Mouse (Mus musculus) small intestine, adult 2 months (tissue): ENCODE measurements around the gene Grb2. TPM values are rescaled to one million over a fixed set of nuclear protein-coding genes. Genes with fewer than 3 reads are reported as not detected.

ENCODE experiments used
- H3K27ac ChIP-seq: fragments of 200-500 bp; 2 replicates; pipeline ENCODE4 v1.5.1; 2012; ENCODE audit warnings: low read depth, low read length, control low read depth, inconsistent platforms; ENCODE audit not compliant: insufficient read depth
- H3K27me3 ChIP-seq: fragments of 200-500 bp; 2 replicates; pipeline ENCODE4 v1.6.1; 2012; ENCODE audit warnings: mild to moderate bottlenecking, moderate library complexity, low read length, inconsistent platforms; ENCODE audit not compliant: control insufficient read depth, insufficient read depth
- H3K36me3 ChIP-seq: fragments of 200-500 bp; 2 replicates; pipeline ENCODE4 v1.6.1; 2012; ENCODE audit warnings: mild to moderate bottlenecking, low read length, control low read depth, inconsistent platforms; ENCODE audit not compliant: control insufficient read depth, insufficient read depth
- H3K4me1 ChIP-seq: fragments of 200-500 bp; 2 replicates; pipeline ENCODE4 v1.6.1; 2012; ENCODE audit warnings: low read length, inconsistent platforms, mixed read lengths; ENCODE audit not compliant: control insufficient read depth, insufficient read depth, insufficient read length
- H3K4me3 ChIP-seq: fragments of 200-500 bp; 2 replicates; pipeline ENCODE4 v1.5.1; 2012; ENCODE audit warnings: low read depth, mild to moderate bottlenecking, control low read depth, inconsistent platforms, low read length, moderate library complexity
- CTCF ChIP-seq: fragments of 200-500 bp; IDR thresholded peaks from 2 replicates; pipeline ENCODE4 v1.5.1; 2012; ENCODE audit warnings: low read depth, mild to moderate bottlenecking, control low read depth, inconsistent platforms, low read length, moderate library complexity, mixed read lengths; ENCODE audit not compliant: insufficient replicate concordance, insufficient read length; ENCODE audit errors: extremely low read depth
- POLR2A ChIP-seq: fragments of 200-500 bp; IDR thresholded peaks from 2 replicates; pipeline ENCODE4 v1.6.1; 2012; ENCODE audit warnings: low read depth, mild to moderate bottlenecking, control low read depth, inconsistent platforms, low read length, moderate library complexity
- WGBS: fragments of 180-500 bp; shearing (Covaris S2); methylation state at CpG from one replicate; pipeline ENCODE4 v1.1.7; 2018; 5-methylcytosine and 5-hydroxymethylcytosine counted together
- polyA plus RNA-seq: library from polyadenylated mRNA; depleted of rRNA; stranded (reverse); fragments of >200 nt; gene quantifications from 2 replicates; pipeline ENCODE4 v1.2.3, GENCODE M21; 2012; rRNA removed

Grb2 gene
- polyA plus RNA-seq, 1 experiment: 34.8 TPM

GRCm38 (mm10) chr11:115598309-115598708 is 110.1 kb downstream of the Grb2 start:
- TF ChIP-seq CTCF (no peak), POLR2A (no peak)
- WGBS: 89% methylated on average over 4 of the region's 4 CpGs
- H3K27me3 ChIP-seq: no peaks in the 10 kb centered on the region
- no peak overlapping the region for H3K27ac ChIP-seq
- H3K4me3 ChIP-seq: no peak overlapping the region
- H3K4me1 ChIP-seq: peaks cover 8% of the 10 kb centered on the region; the same call in 1 of the 2 replicates
- peaks cover 31% of the 10 kb centered on the region for H3K36me3 ChIP-seq

- TF ChIP-seq CTCF (no peak), POLR2A (no peak)
- Histone ChIP-seq H3K27ac (no peak overlapping the region), H3K36me3 (peaks cover 59% of the 10 kb centered on the region), H3K4me1 (no peaks in the 10 kb centered on the region), H3K4me3 (no peak overlapping the region), H3K27me3 (no peaks in the 10 kb centered on the region)
- 92% methylated on average over 3 of the region's 3 CpGs for WGBS
Observed at GRCm38 (mm10) chr11:115595209-115595608, 113.2 kb downstream of the Grb2 start.

Other genes starting within 250 kb of the Grb2 start
- 98.7 and 220 TPM in 2 replicates for gene Slc16a5, start 246.1 kb downstream of the Grb2 start, polyA plus RNA-seq
- 13.2 and 16.3 TPM in 2 replicates for gene Armc7, start 232.9 kb downstream of the Grb2 start, polyA plus RNA-seq
- 56.8 and 132 TPM in 2 replicates for gene Nt5c, start 216.7 kb downstream of the Grb2 start, polyA plus RNA-seq
- gene Jpt1, start 194.2 kb downstream of the Grb2 start, polyA plus RNA-seq: 210 and 430 TPM in 2 replicates
- 3.6 and 7.0 TPM in 2 replicates for gene Sumo2, start 172.3 kb downstream of the Grb2 start, polyA plus RNA-seq
- 12.6 and 16.8 TPM in 2 replicates for gene Nup85, start 144.2 kb downstream of the Grb2 start, polyA plus RNA-seq
- 11.8 and 13.3 TPM in 2 replicates for gene Mrps7, start 104.7 kb downstream of the Grb2 start, polyA plus RNA-seq
- gene Gga3, start 104.5 kb downstream of the Grb2 start, polyA plus RNA-seq: 12.6 and 14.7 TPM in 2 replicates
- gene Mif4gd, start 95.6 kb downstream of the Grb2 start, polyA plus RNA-seq: 49.4 and 108 TPM in 2 replicates
- gene Slc25a19, start 80.3 kb downstream of the Grb2 start, polyA plus RNA-seq: 11.3 and 19.6 TPM in 2 replicates
- 48.2 and 132 TPM in 2 replicates for gene Tmem94, start 56.8 kb upstream of the Grb2 start, polyA plus RNA-seq
- gene Caskin2, start 105.0 kb upstream of the Grb2 start, polyA plus RNA-seq: 26.1 and 52.6 TPM in 2 replicates
- 24.3 and 40.8 TPM in 2 replicates for gene Tsen54, start 106.1 kb upstream of the Grb2 start, polyA plus RNA-seq
- 140 and 268 TPM in 2 replicates for gene Llgl2, start 115.5 kb upstream of the Grb2 start, polyA plus RNA-seq
- 539 and 1,655 TPM in 2 replicates for gene Myo15b, start 149.8 kb upstream of the Grb2 start, polyA plus RNA-seq
- 0.72 and 2.2 TPM in 2 replicates for gene Smim5, start 191.4 kb upstream of the Grb2 start, polyA plus RNA-seq
- 8.8 and 9.7 TPM in 2 replicates for gene Smim6, start 203.4 kb upstream of the Grb2 start, polyA plus RNA-seq
- 15.2 and 27.1 TPM in 2 replicates for gene Sap30bp, start 224.7 kb upstream of the Grb2 start, polyA plus RNA-seq
- gene Recql5, start 224.9 kb upstream of the Grb2 start, polyA plus RNA-seq: 5.8 and 9.2 TPM in 2 replicates